18 mouse cellular contexts compared by ENCODE assay signal in genomic region chr1:143984988-143985625, GRCm38 (mm10). TPM values are rescaled to one million over a fixed set of nuclear protein-coding genes. Genes with fewer than 3 reads are reported as not detected.
DNase-seq lines count a peak whose midpoint lies in the region; ATAC-seq lines count a peak whose summit lies in the region.
"Had no signal": no experiment of that assay in that cellular context is flagged by ENCODE, and none has a peak within 500 bp of the region (broad histone marks: within the 10 kb centered on the region; RNA-seq: fewer than 3 reads in every experiment).

No protein-coding gene starts in this region.

- intact Hi-C loops in left cerebral cortex, postnatal 36 days (cut with DNase I) = no loop called here

- peak; percentile 85 for ATAC-seq in hematopoietic stem cell, adult 5-6 weeks (replicated peaks in 1 of 2; ENCODE audit: insufficient read depth in 1 of 2, low FRiP score in 2 of 2, low TSS enrichment in 1 of 2, low read depth in 1 of 2, poor library complexity in 2 of 2, severe bottlenecking in 2 of 2)
- ATAC-seq: hindbrain, embryonic 16.5 days; intestine, embryonic 16.5 days had no signal

- peak; percentile 76 to 88 for DNase-seq in adrenal gland, adult (ENCODE audit: inconsistent age in 2 of 2, low spot score in 1 of 2)
- no peak for DNase-seq in adrenal gland, postnatal 4 days (ENCODE audit: low spot score in 2 of 2)
- peak; percentile 32 for DNase-seq in retina, postnatal 1 day
- no peak for DNase-seq in retina, embryonic 14.5 days (ENCODE audit: low spot score)
- DNase-seq in lung, postnatal 25 days (ENCODE audit: low spot score) = no peak
- DNase-seq in left cerebral cortex, postnatal 36 days (ENCODE audit: low spot score in 2 of 2) = no peak
- no peak for DNase-seq in ovary, postnatal 14 days (ENCODE audit: low spot score)
- DNase-seq: cerebellum, adult 11-12 months; cerebellum, postnatal 10 days; embryo, embryonic 11 days; gastrocnemius, adult 2 months; kidney, adult 9 months; kidney, postnatal 25 days; lung, adult 2 months; lung, postnatal 36 days had no signal

RNA-seq across cellular contexts. Expression of gene Rgs2, which starts 18.9 kb away (rescaled TPM):
- total RNA-seq in adrenal gland, postnatal 4 days (2021) = 100 to 1,000 TPM; 169 to 213 TPM
- total RNA-seq in hematopoietic stem cell, adult 5-6 weeks (2017) = 312 and 402 TPM in 2 replicates
- 10 to 100 TPM; 58.5 to 64.2 TPM for total RNA-seq in left cerebral cortex, postnatal 36 days (2021)

Comparison
In these comparisons a context has a peak if more than half of its experiments do, and no peak if none do; other contexts are left out.
1. DNase-seq: peak in adrenal gland, adult (2 of 2) and retina, postnatal 1 day (single experiment); none in adrenal gland, postnatal 4 days (0 of 2), retina, embryonic 14.5 days (single experiment), lung, postnatal 25 days (single experiment), left cerebral cortex, postnatal 36 days (0 of 2) and ovary, postnatal 14 days (single experiment).